Mouse (Mus musculus): ENCODE measurements around the gene Mapre1. TPM values are rescaled to one million over a fixed set of nuclear protein-coding genes. Genes with fewer than 3 reads are reported as not detected.
"Not testable (repeated sequence)": the region's sequence is repeated elsewhere in the genome, so short reads cannot be mapped to it uniquely, and the experiment has no call there.

Mapre1 gene
- polyA plus RNA-seq, 1 experiment from 2014 or later: 238 TPM

GRCm38 (mm10) chr2:153784668-153785067 lies 43.6 kb downstream of the Mapre1 start:
- DNase-seq (ENCODE audit: low spot score) (peak; percentile 21), ATAC-seq (ENCODE audit: low read depth) (no peak)
- Histone ChIP-seq H3K4me2 (ENCODE audit: low read depth, low read length) (no peak overlapping the region), H3K4me3 (ENCODE audit: low read depth, low read length) (no peak overlapping the region), H3K4me1 (ENCODE audit: control insufficient read depth, insufficient read depth, low read length) (no peaks in the 10 kb centered on the region), H3K27ac (replicated peaks; ENCODE audit: low read depth, low read length) (no peak overlapping the region), H3K36me3 (ENCODE audit: control insufficient read depth, insufficient read depth, low read length) (no peaks in the 10 kb centered on the region), H3K9ac (ENCODE audit: low read depth, low read length) (no peak overlapping the region), H3K27me3 (replicated peaks; ENCODE audit: control insufficient read depth, insufficient read depth, low read length) (no peaks in the 10 kb centered on the region), H3K9me3 (ENCODE audit: control insufficient read depth, low read length) (no peaks in the 10 kb centered on the region)
- 92% methylated on average over 2 of the region's 2 CpGs for WGBS

GRCm38 (mm10) chr2:153793366-153793765 lies 52.3 kb downstream of the Mapre1 start:
- ATAC-seq (ENCODE audit: low read depth): no peak
- Histone ChIP-seq H3K27ac (replicated peaks; ENCODE audit: low read depth, low read length) (no peak overlapping the region), H3K4me2 (ENCODE audit: low read depth, low read length) (no peak overlapping the region), H3K27me3 (replicated peaks; ENCODE audit: control insufficient read depth, insufficient read depth, low read length) (no peaks in the 10 kb centered on the region), H3K36me3 (ENCODE audit: control insufficient read depth, insufficient read depth, low read length) (no peaks in the 10 kb centered on the region), H3K9me3 (ENCODE audit: control insufficient read depth, low read length) (no peaks in the 10 kb centered on the region), H3K4me3 (ENCODE audit: low read depth, low read length) (no peak overlapping the region), H3K4me1 (ENCODE audit: control insufficient read depth, insufficient read depth, low read length) (no peaks in the 10 kb centered on the region), H3K9ac (ENCODE audit: low read depth, low read length) (no peak overlapping the region)
- DNase-seq (ENCODE audit: low spot score): no peak

DNA sequence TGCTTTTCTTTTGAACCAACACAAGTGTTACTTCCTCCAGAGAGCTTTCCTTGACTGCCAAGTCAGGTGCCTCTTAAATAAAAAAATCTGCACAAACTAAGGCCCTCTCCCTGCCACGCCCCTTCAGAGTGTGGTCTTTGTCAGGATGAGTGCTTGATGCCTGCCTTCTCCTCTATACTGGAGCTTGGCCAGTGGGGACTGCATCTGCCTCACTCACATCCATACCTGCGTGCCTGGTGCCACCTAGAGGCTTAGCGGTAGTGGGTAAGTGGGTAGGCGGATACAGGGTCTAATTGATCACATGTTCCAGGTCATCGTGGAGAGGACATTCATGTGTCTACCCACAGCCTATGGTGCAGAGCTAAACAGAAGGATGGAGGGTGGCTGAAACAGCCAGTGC lies 54.0 kb downstream of the Mapre1 start:
- Histone ChIP-seq H3K4me3 (ENCODE audit: low read depth, low read length) (no peak overlapping the region), H3K36me3 (ENCODE audit: control insufficient read depth, insufficient read depth, low read length) (no peaks in the 10 kb centered on the region), H3K9ac (ENCODE audit: low read depth, low read length) (no peak overlapping the region), H3K4me2 (ENCODE audit: low read depth, low read length) (no peak overlapping the region), H3K27me3 (replicated peaks; ENCODE audit: control insufficient read depth, insufficient read depth, low read length) (no peaks in the 10 kb centered on the region), H3K4me1 (ENCODE audit: control insufficient read depth, insufficient read depth, low read length) (no peaks in the 10 kb centered on the region), H3K27ac (replicated peaks; ENCODE audit: low read depth, low read length) (no peak overlapping the region), H3K9me3 (ENCODE audit: control insufficient read depth, low read length) (no peaks in the 10 kb centered on the region)
- DNase-seq (ENCODE audit: low spot score): peak; percentile 26
- WGBS: 47% methylated on average over 5 of the region's 5 CpGs
- no peak for ATAC-seq (ENCODE audit: low read depth)

- not testable (repeated sequence) for H3K27ac ChIP-seq (replicated peaks; ENCODE audit: low read depth, low read length); H3K9ac ChIP-seq (ENCODE audit: low read depth, low read length); H3K27me3 ChIP-seq (replicated peaks; ENCODE audit: control insufficient read depth, insufficient read depth, low read length); H3K36me3 ChIP-seq (ENCODE audit: control insufficient read depth, insufficient read depth, low read length); H3K9me3 ChIP-seq (ENCODE audit: control insufficient read depth, low read length); H3K4me3 ChIP-seq (ENCODE audit: low read depth, low read length); H3K4me1 ChIP-seq (ENCODE audit: control insufficient read depth, insufficient read depth, low read length); H3K4me2 ChIP-seq (ENCODE audit: low read depth, low read length); ATAC-seq (ENCODE audit: low read depth)
- peak; percentile 48 for DNase-seq (ENCODE audit: low spot score)
Measured at GRCm38 (mm10) chr2:153807464-153807863, 66.4 kb downstream of the Mapre1 start.

- Histone ChIP-seq H3K9ac (ENCODE audit: low read depth, low read length) (no peak overlapping the region), H3K36me3 (ENCODE audit: control insufficient read depth, insufficient read depth, low read length) (no peaks in the 10 kb centered on the region), H3K4me2 (ENCODE audit: low read depth, low read length) (no peak overlapping the region), H3K27me3 (replicated peaks; ENCODE audit: control insufficient read depth, insufficient read depth, low read length) (no peaks in the 10 kb centered on the region), H3K4me1 (ENCODE audit: control insufficient read depth, insufficient read depth, low read length) (no peaks in the 10 kb centered on the region), H3K9me3 (ENCODE audit: control insufficient read depth, low read length) (no peaks in the 10 kb centered on the region), H3K27ac (replicated peaks; ENCODE audit: low read depth, low read length) (no peak overlapping the region), H3K4me3 (ENCODE audit: low read depth, low read length) (no peak overlapping the region)
- 71% methylated on average over 8 of the region's 8 CpGs for WGBS
- ATAC-seq (ENCODE audit: low read depth) (no peak), DNase-seq (ENCODE audit: low spot score) (no peak)
Measured at GRCm38 (mm10) chr2:153808146-153808545, 67.1 kb downstream of the Mapre1 start.

GRCm38 (mm10) chr2:153808841-153809240 lies 67.8 kb downstream of the Mapre1 start:
- ATAC-seq (ENCODE audit: low read depth) (no peak), DNase-seq (ENCODE audit: low spot score) (no peak)
- H3K4me3 ChIP-seq (ENCODE audit: low read depth, low read length): no peak overlapping the region
- H3K36me3 ChIP-seq (ENCODE audit: control insufficient read depth, insufficient read depth, low read length): no peaks in the 10 kb centered on the region
- H3K27ac ChIP-seq (replicated peaks; ENCODE audit: low read depth, low read length): no peak overlapping the region
- H3K4me1 ChIP-seq (ENCODE audit: control insufficient read depth, insufficient read depth, low read length): no peaks in the 10 kb centered on the region
- no peaks in the 10 kb centered on the region for H3K9me3 ChIP-seq (ENCODE audit: control insufficient read depth, low read length)
- H3K27me3 ChIP-seq (replicated peaks; ENCODE audit: control insufficient read depth, insufficient read depth, low read length): no peaks in the 10 kb centered on the region
- no peak overlapping the region for H3K9ac ChIP-seq (ENCODE audit: low read depth, low read length)
- H3K4me2 ChIP-seq (ENCODE audit: low read depth, low read length): no peak overlapping the region
- 80% methylated on average over 6 of the region's 6 CpGs for WGBS

DNA sequence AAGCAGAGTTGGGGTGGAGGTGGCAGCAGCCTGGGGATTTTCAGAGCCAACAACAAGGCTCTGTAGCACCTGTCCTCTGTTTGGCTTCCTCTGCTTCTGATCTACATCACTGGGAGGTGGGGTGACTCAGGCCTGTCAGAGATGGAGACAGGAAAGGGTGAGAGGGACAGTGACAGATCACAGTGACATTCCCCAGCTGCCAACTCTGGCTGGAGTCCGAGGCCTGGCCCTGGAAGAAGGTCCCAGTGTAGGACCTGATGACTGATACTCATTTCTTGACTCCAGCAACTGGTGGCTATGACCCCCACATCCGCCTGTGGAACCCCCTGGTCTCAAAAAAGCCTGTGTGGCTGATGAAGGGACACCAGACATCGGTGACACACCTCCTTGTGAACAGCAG lies 68.8 kb downstream of the Mapre1 start:
- no peak for ATAC-seq (ENCODE audit: low read depth)
- no peaks in the 10 kb centered on the region for H3K36me3 ChIP-seq (ENCODE audit: control insufficient read depth, insufficient read depth, low read length)
- WGBS: 58% methylated on average over 3 of the region's 3 CpGs

GRCm38 (mm10) chr2:153822005-153822543 lies 81.0 kb downstream of the Mapre1 start:
- Histone ChIP-seq H3K27ac (replicated peaks; ENCODE audit: low read depth, low read length) (no peak overlapping the region), H3K4me2 (ENCODE audit: low read depth, low read length) (no peak overlapping the region), H3K9ac (ENCODE audit: low read depth, low read length) (no peak overlapping the region), H3K36me3 (ENCODE audit: control insufficient read depth, insufficient read depth, low read length) (no peaks in the 10 kb centered on the region), H3K4me1 (ENCODE audit: control insufficient read depth, insufficient read depth, low read length) (0 out of 2 replicates have a peak, but pooled peaks cover 5% of the 10 kb centered on the region), H3K27me3 (replicated peaks; ENCODE audit: control insufficient read depth, insufficient read depth, low read length) (no peaks in the 10 kb centered on the region), H3K4me3 (ENCODE audit: low read depth, low read length) (no peak overlapping the region), H3K9me3 (ENCODE audit: control insufficient read depth, low read length) (0 out of 2 replicates have a peak, but pooled peaks cover 2% of the 10 kb centered on the region)
- no peak for DNase-seq (ENCODE audit: low spot score)
- 88% methylated on average over 2 of the region's 2 CpGs for WGBS
- no peak for ATAC-seq (ENCODE audit: low read depth)

More for the DNA sequence above, 68.8 kb downstream of the Mapre1 start:
- Histone ChIP-seq H3K27me3 (replicated peaks; ENCODE audit: control insufficient read depth, insufficient read depth, low read length) (no peaks in the 10 kb centered on the region), H3K4me1 (ENCODE audit: control insufficient read depth, insufficient read depth, low read length) (no peaks in the 10 kb centered on the region), H3K27ac (replicated peaks; ENCODE audit: low read depth, low read length) (no peak overlapping the region), H3K9me3 (ENCODE audit: control insufficient read depth, low read length) (no peaks in the 10 kb centered on the region), H3K4me2 (ENCODE audit: low read depth, low read length) (no peak overlapping the region), H3K9ac (ENCODE audit: low read depth, low read length) (no peak overlapping the region), H3K4me3 (ENCODE audit: low read depth, low read length) (no peak overlapping the region)
- no peak for DNase-seq (ENCODE audit: low spot score)

Measured in embryonic facial prominence, embryonic 14.5 days (tissue).